In genomic region chr17:34949553-34949969, GRCm38 (mm10) we compare ENCODE assay signal across 12 mouse cellular contexts. TPM values are rescaled to one million over a fixed set of nuclear protein-coding genes. Genes with fewer than 3 reads are reported as not detected.
DNase-seq lines count a peak whose midpoint lies in the region; ATAC-seq and TF ChIP-seq lines count a peak whose summit lies in the region.
"Had no signal": no experiment of that assay in that cellular context is flagged by ENCODE, and none has a peak within 500 bp of the region (broad histone marks: within the 10 kb centered on the region; RNA-seq: fewer than 3 reads in every experiment).

No protein-coding gene starts in this region.

- 50% methylated on average over 4 of the region's 4 CpGs for WGBS in kidney, postnatal 0 days
- WGBS in liver, postnatal 0 days (ENCODE audit: insufficient replicate concordance), result 47% methylated on average over 4 of the region's 4 CpGs

- TF ChIP-seq EP300 in liver, postnatal 0 days (IDR thresholded peaks at IDR 0.05; ENCODE audit: low read depth), result no peak

- no peak for ATAC-seq in kidney, postnatal 0 days (replicated peaks; ENCODE audit: low FRiP score, low read depth)
- no peak for ATAC-seq in G1E (ENCODE audit: extremely low read depth, insufficient number of reproducible peaks, low FRiP score, poor library complexity, severe bottlenecking)
- no peak for ATAC-seq in liver, postnatal 0 days

- no peak for TF ChIP-seq CTCF in kidney, postnatal 0 days (IDR thresholded peaks at IDR 0.05; ENCODE audit: low read depth)
- no peak for TF ChIP-seq CTCF in G1E (IDR thresholded peaks at IDR 0.05; ENCODE audit: low read depth, low read length)
- TF ChIP-seq CTCF in embryonic fibroblast, embryonic 13.5 days (IDR thresholded peaks at IDR 0.05; ENCODE audit: borderline replicate concordance, insufficient read depth, low read length), result no peak
- no peak for TF ChIP-seq CTCF in liver, postnatal 0 days (IDR thresholded peaks at IDR 0.05; ENCODE audit: low read depth)

- H3K9me3 ChIP-seq in kidney, postnatal 0 days (replicated peaks; ENCODE audit: low read length), result no peaks in the 10 kb centered on the region
- H3K9me3 ChIP-seq in G1E (replicated peaks), result no peaks in the 10 kb centered on the region
- H3K9me3 ChIP-seq in liver, postnatal 0 days (ENCODE audit: low read length), result no peaks in the 10 kb centered on the region
- H3K9me3 ChIP-seq: heart, embryonic 13.5 days had no signal

- DNase-seq in kidney, postnatal 0 days (ENCODE audit: low spot score), result no peak
- DNase-seq in kidney, adult 18-20 months, result no peak
- DNase-seq in G1E (ENCODE audit: low spot score), result no peak
- DNase-seq in liver, postnatal 0 days, result no peak
- DNase-seq in thymus, adult 18-20 months, result no peak
- DNase-seq in gastrocnemius, postnatal 10 days, result no peak
- DNase-seq in ovary, postnatal 10 days (ENCODE audit: low spot score), result no peak
- DNase-seq: cerebellum, adult 11 months; lung, adult 18-20 months had no signal

- TF ChIP-seq POLR2A in embryonic fibroblast, embryonic 13.5 days (IDR thresholded peaks at IDR 0.05; ENCODE audit: low read depth, low read length), result peak; percentile 64

- no peaks in the 10 kb centered on the region for H3K27me3 ChIP-seq in kidney, postnatal 0 days (ENCODE audit: insufficient read depth, low read length)
- H3K27me3 ChIP-seq in G1E (ENCODE audit: insufficient read depth, low read length), result no peaks in the 10 kb centered on the region; the same call in 1 of the 2 replicates
- no peaks in the 10 kb centered on the region for H3K27me3 ChIP-seq in liver, postnatal 0 days (ENCODE audit: insufficient read depth, low read length)
- H3K27me3 ChIP-seq: heart, embryonic 13.5 days had no signal

- 0 out of 2 replicates have a peak, but pooled peaks cover 4% of the 10 kb centered on the region for H3K4me1 ChIP-seq in kidney, postnatal 0 days (replicated peaks; ENCODE audit: insufficient read depth, low read length)
- H3K4me1 ChIP-seq in G1E (ENCODE audit: insufficient read depth, low read depth, low read length), result peaks cover 25% of the 10 kb centered on the region
- H3K4me1 ChIP-seq in embryonic fibroblast, embryonic 13.5 days (ENCODE audit: control insufficient read depth, insufficient read depth, low read length), result no peaks in the 10 kb centered on the region; the same call in 1 of the 2 replicates
- peaks cover 8% of the 10 kb centered on the region for H3K4me1 ChIP-seq in liver, postnatal 0 days (ENCODE audit: insufficient read depth)

- H3K9ac ChIP-seq in kidney, postnatal 0 days (ENCODE audit: low read depth, low read length), result no peak overlapping the region
- H3K9ac ChIP-seq in liver, postnatal 0 days (replicated peaks), result no peak overlapping the region

- no peak overlapping the region for H3K4me2 ChIP-seq in kidney, postnatal 0 days (ENCODE audit: low read length)
- no peak overlapping the region for H3K4me2 ChIP-seq in liver, postnatal 0 days (ENCODE audit: low read depth, low read length)

- peaks cover 14% of the 10 kb centered on the region for H3K36me3 ChIP-seq in kidney, postnatal 0 days (ENCODE audit: insufficient read depth, low read length)
- peaks cover 37% of the 10 kb centered on the region for H3K36me3 ChIP-seq in G1E (replicated peaks)
- H3K36me3 ChIP-seq in liver, postnatal 0 days (replicated peaks; ENCODE audit: insufficient read depth, low read length), result peaks cover 5% of the 10 kb centered on the region; the same call in 1 of the 2 replicates

- H3K27ac ChIP-seq in kidney, postnatal 0 days, result 0 out of 2 replicates have a peak overlapping the region, but pooled peaks have one; percentile 1
- H3K27ac ChIP-seq in embryonic fibroblast, embryonic 13.5 days (ENCODE audit: insufficient read depth, low read length), result no peak overlapping the region
- H3K27ac ChIP-seq in liver, postnatal 0 days (ENCODE audit: low read depth), result 0 out of 2 replicates have a peak overlapping the region, but pooled peaks have one; percentile 37

- H3K4me3 ChIP-seq in kidney, postnatal 0 days (replicated peaks; ENCODE audit: low read depth, low read length), result no peak overlapping the region
- H3K4me3 ChIP-seq in G1E (ENCODE audit: low read depth, low read length), result peak overlapping the region; percentile 7; the same call in 1 of the 2 replicates
- no peak overlapping the region for H3K4me3 ChIP-seq in embryonic fibroblast, embryonic 13.5 days (ENCODE audit: insufficient read depth, low read length)
- H3K4me3 ChIP-seq in liver, postnatal 0 days (ENCODE audit: low read depth, low read length), result no peak overlapping the region

RNA-seq across cellular contexts. Expression of gene Hspa1b, which starts 9.5 kb away (rescaled TPM):
- polyA plus RNA-seq in kidney, postnatal 0 days (2015; fragmentation: Nextera tagmentation; extraction: Ambion mirVana), result 2.2 and 2.6 TPM in 2 replicates
- total RNA-seq in G1E (2014; fragmentation: Nextera tagmentation) (0.24 TPM in 1 of 2 replicates, not detected in the other), G1E (2017) (0.11 and 0.35 TPM in 2 replicates)
- polyA plus RNA-seq in G1E (2012), result 0.93 and 0.94 TPM in 2 replicates
- polyA plus RNA-seq in embryonic fibroblast, embryonic 13.5 days (2011; ENCODE audit: insufficient read length, low read depth, missing spikeins), result 20.9 and 36.6 TPM in 2 replicates
- 0.06 and 0.12 TPM in 2 replicates for polyA plus RNA-seq in liver, postnatal 0 days (2015; fragmentation: Nextera tagmentation; extraction: Ambion mirVana)
- 1 to 10 TPM; 2.2 to 4.3 TPM for total RNA-seq in gastrocnemius, postnatal 10 days (2021)

RNA-seq across cellular contexts. Expression of gene Neu1, which starts 18.5 kb away (rescaled TPM):
- 92.0 and 101 TPM in 2 replicates for polyA plus RNA-seq in kidney, postnatal 0 days (2015; fragmentation: Nextera tagmentation; extraction: Ambion mirVana)
- total RNA-seq in G1E (2014; fragmentation: Nextera tagmentation) (11.6 and 12.6 TPM in 2 replicates), G1E (2017) (17.2 and 19.7 TPM in 2 replicates)
- 9.2 and 12.0 TPM in 2 replicates for polyA plus RNA-seq in G1E (2012)
- polyA plus RNA-seq in embryonic fibroblast, embryonic 13.5 days (2011; ENCODE audit: insufficient read length, low read depth, missing spikeins), result 10.0 and 11.3 TPM in 2 replicates
- polyA plus RNA-seq in liver, postnatal 0 days (2015; fragmentation: Nextera tagmentation; extraction: Ambion mirVana), result 35.6 and 40.3 TPM in 2 replicates
- total RNA-seq in gastrocnemius, postnatal 10 days (2021), result 1 to 10 TPM; 8.3 to 8.9 TPM

RNA-seq across cellular contexts. Expression of gene Gm20481, which starts 20.2 kb away (rescaled TPM):
- not detected in 2 replicates for polyA plus RNA-seq in kidney, postnatal 0 days (2015; fragmentation: Nextera tagmentation; extraction: Ambion mirVana)
- not detected in 2 replicates for total RNA-seq in G1E (2014; fragmentation: Nextera tagmentation)
- total RNA-seq in G1E (2017), result 0.44 TPM in 1 of 2 replicates, not detected in the other
- not detected in 2 replicates for polyA plus RNA-seq in G1E (2012)
- not detected in 2 replicates for polyA plus RNA-seq in embryonic fibroblast, embryonic 13.5 days (2011; ENCODE audit: insufficient read length, low read depth, missing spikeins)
- 0.28 TPM in 1 of 2 replicates, not detected in the other for polyA plus RNA-seq in liver, postnatal 0 days (2015; fragmentation: Nextera tagmentation; extraction: Ambion mirVana)
- not detected for total RNA-seq in gastrocnemius, postnatal 10 days (2021)
- polyA plus RNA-seq: heart, embryonic 13.5 days; large intestine, adult 2 months had no signal

RNA-seq across cellular contexts. Expression of gene Hspa1a, which starts 22.4 kb away (rescaled TPM):
- 22.4 and 23.5 TPM in 2 replicates for polyA plus RNA-seq in kidney, postnatal 0 days (2015; fragmentation: Nextera tagmentation; extraction: Ambion mirVana)
- total RNA-seq in G1E (2014; fragmentation: Nextera tagmentation), result not detected in 2 replicates
- total RNA-seq in G1E (2017), result 0.06 TPM in 1 of 2 replicates, not detected in the other
- polyA plus RNA-seq in G1E (2012), result 0.18 and 0.22 TPM in 2 replicates
- polyA plus RNA-seq in embryonic fibroblast, embryonic 13.5 days (2011; ENCODE audit: insufficient read length, low read depth, missing spikeins), result 6.0 and 6.5 TPM in 2 replicates
- 0.46 and 0.59 TPM in 2 replicates for polyA plus RNA-seq in liver, postnatal 0 days (2015; fragmentation: Nextera tagmentation; extraction: Ambion mirVana)
- total RNA-seq in gastrocnemius, postnatal 10 days (2021), result 1 to 10 TPM; 3.8 to 6.4 TPM

RNA-seq across cellular contexts. Expression of gene Hspa1l, which starts 22.9 kb away (rescaled TPM):
- 0.54 and 0.72 TPM in 2 replicates for polyA plus RNA-seq in kidney, postnatal 0 days (2015; fragmentation: Nextera tagmentation; extraction: Ambion mirVana)
- total RNA-seq in G1E (2014; fragmentation: Nextera tagmentation) (not detected in 2 replicates), G1E (2017) (0.05 and 0.12 TPM in 2 replicates)
- polyA plus RNA-seq in G1E (2012), result not detected in 2 replicates
- polyA plus RNA-seq in embryonic fibroblast, embryonic 13.5 days (2011; ENCODE audit: insufficient read length, low read depth, missing spikeins), result not detected in 2 replicates
- polyA plus RNA-seq in liver, postnatal 0 days (2015; fragmentation: Nextera tagmentation; extraction: Ambion mirVana), result 0.18 TPM in 1 of 2 replicates, not detected in the other
- 1 to 10 TPM; 6.2 to 9.9 TPM for total RNA-seq in gastrocnemius, postnatal 10 days (2021)
